In the genomic region with DNA sequence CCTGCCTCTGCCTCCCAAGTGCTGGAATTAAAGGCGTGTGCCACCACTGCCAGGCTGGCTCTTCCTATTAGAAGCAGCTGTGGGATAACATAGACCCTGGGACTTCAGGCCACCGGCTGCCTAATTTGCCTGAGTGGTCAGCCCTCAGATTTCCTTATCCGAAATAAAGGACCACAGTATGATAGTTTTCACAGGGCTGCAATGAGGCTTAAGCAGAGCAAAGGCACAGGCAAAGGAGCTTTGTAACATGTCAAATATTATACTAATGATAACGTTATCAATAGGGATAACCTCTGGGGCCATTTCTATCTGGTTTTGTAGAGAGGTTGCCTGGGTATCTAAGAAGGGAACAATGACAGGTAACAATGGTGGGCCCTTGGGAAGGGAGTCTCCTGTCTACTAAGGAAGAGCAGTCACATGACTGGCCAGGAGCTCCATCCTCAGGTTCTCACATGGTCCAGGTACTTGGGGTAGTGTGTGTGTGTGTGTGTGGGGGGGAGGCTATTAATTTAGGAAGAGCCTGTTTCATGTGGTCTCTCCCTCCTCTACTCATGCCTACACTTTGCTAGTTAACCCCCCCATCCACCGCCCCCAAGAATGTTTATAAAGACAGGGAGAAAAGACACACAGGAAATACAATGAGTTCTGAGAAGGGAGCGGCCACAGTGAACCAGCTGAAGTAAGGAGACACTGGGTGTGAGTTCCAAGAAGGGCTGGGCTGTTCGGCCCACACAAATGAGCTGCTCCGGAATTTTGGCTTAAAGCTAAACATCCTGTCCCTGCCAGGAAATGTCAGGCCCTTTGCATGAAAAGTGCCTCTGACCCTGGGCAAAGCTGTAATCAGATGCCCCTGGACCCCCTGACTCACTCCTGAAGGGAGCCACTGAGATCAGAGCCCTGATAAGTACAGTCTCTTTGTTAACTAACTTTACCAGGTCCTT, we compare ENCODE assay signal across 9 mouse cellular contexts. TPM values are rescaled to one million over a fixed set of nuclear protein-coding genes. Genes with fewer than 3 reads are reported as not detected.
DNase-seq lines count a peak whose midpoint lies in the region; ATAC-seq and TF ChIP-seq lines count a peak whose summit lies in the region.
"Had no signal": no experiment of that assay in that cellular context is flagged by ENCODE, and none has a peak within 500 bp of the region (broad histone marks: within the 10 kb centered on the region; RNA-seq: fewer than 3 reads in every experiment).

No protein-coding gene starts in this region.

- 0 out of 2 replicates have a peak, but pooled peaks cover 2% of the 10 kb centered on the region for H3K27me3 ChIP-seq in heart, embryonic 16.5 days (ENCODE audit: control insufficient read depth, insufficient read depth, low read length)
- H3K27me3 ChIP-seq in liver, embryonic 14.5 days (ENCODE audit: control insufficient read depth, insufficient read depth, low read length), result no peaks in the 10 kb centered on the region
- H3K27me3 ChIP-seq: neural tube, embryonic 12.5 days had no signal

- H3K9me3 ChIP-seq in heart, embryonic 16.5 days (replicated peaks; ENCODE audit: control insufficient read depth, low read length), result no peaks in the 10 kb centered on the region
- H3K9me3 ChIP-seq in liver, embryonic 14.5 days (ENCODE audit: control insufficient read depth, low read length), result no peaks in the 10 kb centered on the region
- H3K9me3 ChIP-seq: neural tube, embryonic 12.5 days had no signal

- no peaks in the 10 kb centered on the region for H3K36me3 ChIP-seq in heart, embryonic 16.5 days (ENCODE audit: control insufficient read depth, insufficient read depth)
- H3K36me3 ChIP-seq in liver, embryonic 14.5 days (replicated peaks; ENCODE audit: control insufficient read depth, insufficient read depth, low read depth), result no peaks in the 10 kb centered on the region
- H3K36me3 ChIP-seq: neural tube, embryonic 12.5 days had no signal

- H3K4me2 ChIP-seq in heart, embryonic 16.5 days (ENCODE audit: low read depth, low read length), result no peak overlapping the region
- H3K4me2 ChIP-seq in liver, embryonic 14.5 days (ENCODE audit: low read depth), result no peak overlapping the region
- H3K4me2 ChIP-seq: neural tube, embryonic 12.5 days had no signal

- no peak for TF ChIP-seq EP300 in liver, embryonic 14.5 days (IDR thresholded peaks at IDR 0.05; ENCODE audit: low read depth)

- DNase-seq in adrenal gland, adult 2 months, result peak; percentile 73
- no peak for DNase-seq in liver, embryonic 14.5 days (ENCODE audit: low read depth in 3 of 3, low spot score in 3 of 3)
- no peak for DNase-seq in cerebellum, adult 11-12 months
- DNase-seq in cerebellum, postnatal 36 days, result no peak
- DNase-seq in thymus, postnatal 36 days, result no peak
- DNase-seq in cerebellum, postnatal 4 days (ENCODE audit: low spot score in 2 of 2), result no peak

- no peak overlapping the region for H3K9ac ChIP-seq in heart, embryonic 16.5 days (ENCODE audit: low read length)
- no peak overlapping the region for H3K9ac ChIP-seq in liver, embryonic 14.5 days (replicated peaks)
- H3K9ac ChIP-seq: neural tube, embryonic 12.5 days had no signal

- H3K4me3 ChIP-seq in heart, embryonic 16.5 days (ENCODE audit: low read length), result no peak overlapping the region
- no peak overlapping the region for H3K4me3 ChIP-seq in liver, embryonic 14.5 days (ENCODE audit: insufficient read depth in 1 of 2, low read depth in 2 of 2, low read length in 2 of 2)
- H3K4me3 ChIP-seq: neural tube, embryonic 12.5 days had no signal

- no peak for TF ChIP-seq CTCF in liver, embryonic 14.5 days (IDR thresholded peaks at IDR 0.05; ENCODE audit: low read depth)

- 61% methylated on average over 8 of the region's 8 CpGs for WGBS in heart, embryonic 16.5 days
- WGBS in liver, embryonic 14.5 days (ENCODE audit: insufficient replicate concordance), result 37% methylated on average over 8 of the region's 8 CpGs

- ATAC-seq in CD4-positive, CD25-positive, alpha-beta regulatory T cell, adult 4 months, result peak; percentile 61
- no peak for ATAC-seq in heart, embryonic 16.5 days (replicated peaks; ENCODE audit: extremely low read depth, insufficient read depth, low FRiP score)
- 0 out of 2 replicates have a peak, but pooled peaks have one; percentile 18 for ATAC-seq in liver, embryonic 14.5 days (ENCODE audit: insufficient read depth)

- peaks cover 5% of the 10 kb centered on the region; the same call in 1 of the 2 replicates for H3K4me1 ChIP-seq in heart, embryonic 16.5 days (ENCODE audit: control insufficient read depth, insufficient read depth, low read length)
- H3K4me1 ChIP-seq in liver, embryonic 14.5 days (replicated peaks; ENCODE audit: control insufficient read depth in 2 of 2, insufficient read depth in 2 of 2, low read length in 1 of 2), result peaks cover 0 to 14% of the 10 kb centered on the region in 2 experiments; a peak in 2 of 4 replicates
- H3K4me1 ChIP-seq: neural tube, embryonic 12.5 days had no signal

- H3K27ac ChIP-seq in heart, embryonic 16.5 days (ENCODE audit: low read length), result peak overlapping the region; percentile 63
- H3K27ac ChIP-seq in liver, embryonic 14.5 days, result no peak overlapping the region
- H3K27ac ChIP-seq: neural tube, embryonic 12.5 days had no signal

RNA-seq across cellular contexts. Expression of a gene that starts 17.3 kb away (rescaled TPM):
- 10 to 100 TPM; 12.9 to 19.7 TPM for polyA plus RNA-seq in CD4-positive, CD25-positive, alpha-beta regulatory T cell, adult 4 months (2017; shearing (Covaris generic))
- total RNA-seq in adrenal gland, adult 2 months (2021), result 10 to 100 TPM; 20.6 to 25.6 TPM
- 6.3 TPM in 2 replicates for polyA plus RNA-seq in adrenal gland, adult 2 months (2012; rRNA removed)
- 21.5 and 24.8 TPM in 2 replicates for polyA plus RNA-seq in heart, embryonic 16.5 days (2015; fragmentation: Nextera tagmentation; extraction: Ambion mirVana)
- polyA plus RNA-seq in liver, embryonic 14.5 days (2012; rRNA removed), result 4.7 and 7.3 TPM in 2 replicates
- 3.3 and 4.6 TPM in 2 replicates for polyA plus RNA-seq in liver, embryonic 14.5 days (2014; fragmentation: Nextera tagmentation; extraction: Ambion mirVana)
